Mouse (Mus musculus) 3134 (cell line): ENCODE measurements around the gene Lgals9.

Experiments
- DNase-seq: peaks from one replicate; pipeline ENCODE4 v3.0.0-alpha.2; 2011; ENCODE audit warnings: low spot score; ENCODE audit not compliant: insufficient read length; ENCODE audit errors: extremely low read depth

Gene Lgals9

GRCm38 (mm10) chr11:78978176-78979019, 6.3 kb downstream of the Lgals9 start:
- DNase-seq = no peak

GRCm38 (mm10) chr11:78976731-78977510, 7.8 kb downstream of the Lgals9 start:
- DNase-seq = no peak

GRCm38 (mm10) chr11:78973381-78974150, 11.2 kb downstream of the Lgals9 start:
- DNase-seq = no peak

GRCm38 (mm10) chr11:78972811-78973351, 11.9 kb downstream of the Lgals9 start:
- no peak for DNase-seq

- no peak for DNase-seq
Observed at GRCm38 (mm10) chr11:78972328-78972727, 12.4 kb downstream of the Lgals9 start.

- no peak for DNase-seq
Observed at GRCm38 (mm10) chr11:78971746-78972145, 13.0 kb downstream of the Lgals9 start.

GRCm38 (mm10) chr11:78971096-78971495, 13.7 kb downstream of the Lgals9 start:
- DNase-seq = no peak

- DNase-seq = no peak
Observed at GRCm38 (mm10) chr11:78968121-78968520, 16.6 kb downstream of the Lgals9 start.

- DNase-seq = no peak
Observed at GRCm38 (mm10) chr11:78967371-78967770, 17.4 kb downstream of the Lgals9 start.

GRCm38 (mm10) chr11:78961221-78961620, 23.5 kb downstream of the Lgals9 start:
- DNase-seq = no peak

- no peak for DNase-seq
Observed at GRCm38 (mm10) chr11:78959841-78960520, 24.8 kb downstream of the Lgals9 start.

- DNase-seq = no peak
Observed at GRCm38 (mm10) chr11:78959367-78959766, 25.4 kb downstream of the Lgals9 start.

GRCm38 (mm10) chr11:78956260-78956659, 28.5 kb downstream of the Lgals9 start:
- peak; percentile 35 for DNase-seq

- no peak for DNase-seq
Observed at GRCm38 (mm10) chr11:78952467-78952866, 32.3 kb downstream of the Lgals9 start.

GRCm38 (mm10) chr11:78950365-78950764, 34.4 kb downstream of the Lgals9 start:
- no peak for DNase-seq

- DNase-seq = no peak
Observed at GRCm38 (mm10) chr11:78943083-78943482, 41.7 kb downstream of the Lgals9 start.

- DNase-seq = no peak
Observed at GRCm38 (mm10) chr11:78935178-78935577, 49.6 kb downstream of the Lgals9 start.

- no peak for DNase-seq
Observed at GRCm38 (mm10) chr11:78934727-78935126, 50.0 kb downstream of the Lgals9 start.

- DNase-seq = no peak
Observed at GRCm38 (mm10) chr11:78934307-78934706, 50.4 kb downstream of the Lgals9 start.

- DNase-seq = no peak
Observed at GRCm38 (mm10) chr11:78929345-78929744, 55.4 kb downstream of the Lgals9 start.
